Mouse (Mus musculus): ENCODE data around the gene Ptgdr2. TPM values are rescaled to one million over a fixed set of nuclear protein-coding genes. Genes with fewer than 3 reads are reported as not detected.

Ptgdr2 gene
- polyA plus RNA-seq (2012; rRNA removed), result 0.06 and 0.10 TPM in 2 replicates

DNA sequence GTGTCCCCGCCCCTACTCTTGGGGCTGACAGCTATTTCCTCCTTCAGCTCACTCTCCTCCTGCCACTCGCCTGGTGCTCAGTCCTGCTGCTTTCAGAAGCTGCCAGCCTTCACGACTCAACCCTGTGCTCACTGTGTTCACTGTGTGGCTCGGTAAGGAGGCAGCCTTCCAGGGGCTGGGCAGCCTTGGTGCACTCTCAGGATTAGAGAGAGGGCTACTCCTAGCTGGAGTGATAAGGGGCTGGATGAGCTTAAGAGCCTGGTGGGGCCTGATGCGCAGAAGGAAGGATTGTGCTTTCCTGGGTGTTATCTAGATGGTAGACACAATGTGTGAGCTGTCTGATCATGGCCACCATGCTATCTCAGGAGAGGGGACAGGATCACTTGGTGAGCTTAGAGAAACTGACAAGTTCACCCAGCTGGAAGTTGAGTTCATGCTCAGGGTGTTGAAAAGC lies at the start of gene Ptgdr2:
Gene Ptgdr2, plus strand, starts transcription at position 51 of the 454 bp plus-strand sequence.
- Histone ChIP-seq H3K27me3 (ENCODE audit: control insufficient read depth, insufficient read depth, low read length) (no peaks in the 10 kb centered on the region), H3K4me1 (ENCODE audit: control insufficient read depth, insufficient read depth, low read length) (0 out of 2 replicates have a peak, but pooled peaks cover 3% of the 10 kb centered on the region), H3K4me3 (replicated peaks; ENCODE audit: insufficient read depth, low read depth, low read length) (no peak within 1 kb of the TSS), H3K27ac (ENCODE audit: insufficient read depth, low read length) (no peak within 1 kb of the TSS)
- TF ChIP-seq CTCF (IDR thresholded peaks at IDR 0.05; ENCODE audit: borderline replicate concordance, insufficient read depth, low read depth, low read length) (no peak), POLR2A (IDR thresholded peaks at IDR 0.05; ENCODE audit: borderline replicate concordance, insufficient read depth, low read length) (no peak)
- WGBS, result 51% methylated on average over 5 of the region's 5 CpGs
- no peak for DNase-seq

- H3K27ac ChIP-seq (ENCODE audit: insufficient read depth, low read length), result no peak overlapping the region
- DNase-seq, result no peak
- H3K4me3 ChIP-seq (replicated peaks; ENCODE audit: insufficient read depth, low read depth, low read length), result no peak overlapping the region
- H3K27me3 ChIP-seq (ENCODE audit: control insufficient read depth, insufficient read depth, low read length), result no peaks in the 10 kb centered on the region
- WGBS, result 86% methylated on average over 3 of the region's 3 CpGs
- H3K4me1 ChIP-seq (ENCODE audit: control insufficient read depth, insufficient read depth, low read length), result peaks cover 1% of the 10 kb centered on the region; the same call in 1 of the 2 replicates
- no peak for TF ChIP-seq POLR2A (IDR thresholded peaks at IDR 0.05; ENCODE audit: borderline replicate concordance, insufficient read depth, low read length)
- no peak for TF ChIP-seq CTCF (IDR thresholded peaks at IDR 0.05; ENCODE audit: borderline replicate concordance, insufficient read depth, low read depth, low read length)
These were observed 44.8 kb upstream of the Ptgdr2 start for GRCm38 (mm10) chr19:10892201-10892600.

DNA sequence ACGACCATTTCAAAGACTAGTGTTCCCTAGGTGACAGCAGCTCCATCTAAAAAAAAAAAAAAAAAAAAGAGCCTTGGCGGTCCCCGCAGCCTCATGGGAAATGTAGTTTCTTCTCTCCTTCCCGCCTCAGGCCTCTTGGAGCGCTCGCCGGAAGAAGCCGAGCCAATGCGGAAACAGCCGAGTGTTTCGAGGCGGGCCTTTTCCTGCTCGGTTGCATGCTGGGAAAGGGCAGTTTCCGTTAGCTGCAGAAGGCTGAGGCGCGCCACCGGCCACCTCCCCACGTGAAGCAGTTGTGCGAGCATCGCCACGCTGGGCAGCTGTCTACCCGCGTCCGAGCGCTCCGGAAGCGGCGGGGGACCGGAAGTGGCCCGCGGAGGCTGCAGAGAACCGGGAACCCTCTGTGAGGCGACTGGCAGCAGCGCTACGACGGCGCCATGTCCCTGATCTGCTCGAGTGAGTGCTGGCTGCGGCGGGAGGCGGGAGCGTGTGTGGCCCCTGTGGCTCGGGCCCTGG lies 41.9 kb upstream of the Ptgdr2 start, which contains the start of gene Prpf19:
Gene Prpf19, plus strand, starts transcription at position 216 of the 513 bp plus-strand sequence.
- under 1% methylated on average over 43 of the region's 43 CpGs for WGBS
- peak; percentile 87 for TF ChIP-seq POLR2A (IDR thresholded peaks at IDR 0.05; ENCODE audit: borderline replicate concordance, insufficient read depth, low read length)
- no peak for TF ChIP-seq CTCF (IDR thresholded peaks at IDR 0.05; ENCODE audit: borderline replicate concordance, insufficient read depth, low read depth, low read length)
- Histone ChIP-seq H3K4me3 (replicated peaks; ENCODE audit: insufficient read depth, low read depth, low read length) (peak within 1 kb of the TSS; percentile 76), H3K4me1 (ENCODE audit: control insufficient read depth, insufficient read depth, low read length) (peaks cover 5% of the 10 kb centered on the region; the same call in 1 of the 2 replicates), H3K27me3 (ENCODE audit: control insufficient read depth, insufficient read depth, low read length) (no peaks in the 10 kb centered on the region), H3K27ac (ENCODE audit: insufficient read depth, low read length) (peak within 1 kb of the TSS; percentile 22; the same call in 1 of the 2 replicates)
- peak; percentile 98 to 99 for DNase-seq

GRCm38 (mm10) chr19:10895708-10896107 lies 41.3 kb upstream of the Ptgdr2 start:
- TF ChIP-seq POLR2A (IDR thresholded peaks at IDR 0.05; ENCODE audit: borderline replicate concordance, insufficient read depth, low read length), result no peak
- TF ChIP-seq CTCF (IDR thresholded peaks at IDR 0.05; ENCODE audit: borderline replicate concordance, insufficient read depth, low read depth, low read length), result no peak
- H3K4me3 ChIP-seq (replicated peaks; ENCODE audit: insufficient read depth, low read depth, low read length), result peak overlapping the region; percentile 76
- no peak overlapping the region for H3K27ac ChIP-seq (ENCODE audit: insufficient read depth, low read length)
- H3K4me1 ChIP-seq (ENCODE audit: control insufficient read depth, insufficient read depth, low read length), result peaks cover 5% of the 10 kb centered on the region
- 1% methylated on average over 16 of the region's 16 CpGs for WGBS
- no peak for DNase-seq
- H3K27me3 ChIP-seq (ENCODE audit: control insufficient read depth, insufficient read depth, low read length), result no peaks in the 10 kb centered on the region

DNA sequence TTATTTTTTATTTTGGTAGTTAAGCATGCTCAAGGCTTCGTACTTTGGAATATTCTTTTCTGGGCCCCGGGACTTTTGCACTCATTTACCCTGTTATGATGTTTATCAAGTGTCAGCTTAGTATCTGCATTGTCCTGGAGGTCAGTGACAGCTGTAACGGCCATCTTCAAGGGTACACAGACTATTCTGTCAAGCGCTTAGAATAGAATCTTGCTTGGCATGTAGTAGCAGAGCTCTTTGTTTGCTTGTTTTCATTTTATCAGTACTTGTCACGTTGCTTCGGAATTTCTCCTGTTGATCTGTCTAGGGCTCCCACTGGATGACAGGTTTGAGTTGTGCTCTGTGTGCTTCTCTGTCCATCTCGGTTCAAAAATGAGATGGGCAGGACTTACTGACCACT lies 40.1 kb upstream of the Ptgdr2 start:
- Histone ChIP-seq H3K27ac (ENCODE audit: insufficient read depth, low read length) (no peak overlapping the region), H3K4me1 (ENCODE audit: control insufficient read depth, insufficient read depth, low read length) (peaks cover 5% of the 10 kb centered on the region), H3K27me3 (ENCODE audit: control insufficient read depth, insufficient read depth, low read length) (no peaks in the 10 kb centered on the region), H3K4me3 (replicated peaks; ENCODE audit: insufficient read depth, low read depth, low read length) (no peak overlapping the region)
- no peak for DNase-seq
- TF ChIP-seq POLR2A (IDR thresholded peaks at IDR 0.05; ENCODE audit: borderline replicate concordance, insufficient read depth, low read length), result no peak
- WGBS, result 61% methylated on average over 7 of the region's 7 CpGs

DNA sequence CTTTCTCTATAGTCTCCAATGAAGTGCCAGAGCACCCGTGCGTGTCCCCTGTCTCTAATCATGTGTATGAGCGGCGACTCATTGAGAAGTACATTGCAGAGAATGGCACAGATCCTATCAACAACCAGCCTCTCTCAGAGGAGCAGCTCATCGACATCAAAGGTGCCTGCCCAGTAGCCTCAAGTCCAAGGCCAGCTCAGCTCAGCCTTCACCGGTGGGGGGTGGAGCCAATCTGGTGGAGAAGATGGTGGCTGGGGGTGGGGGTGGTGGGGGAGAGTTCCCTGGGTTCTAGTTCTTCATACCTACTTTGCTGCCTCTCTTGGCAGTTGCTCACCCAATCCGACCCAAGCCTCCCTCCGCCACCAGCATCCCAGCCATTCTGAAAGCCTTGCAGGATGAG lies 39.5 kb upstream of the Ptgdr2 start:
- no peak overlapping the region for H3K4me3 ChIP-seq (replicated peaks; ENCODE audit: insufficient read depth, low read depth, low read length)
- no peak overlapping the region for H3K27ac ChIP-seq (ENCODE audit: insufficient read depth, low read length)
- 67% methylated on average over 8 of the region's 8 CpGs for WGBS
- no peaks in the 10 kb centered on the region for H3K27me3 ChIP-seq (ENCODE audit: control insufficient read depth, insufficient read depth, low read length)
- H3K4me1 ChIP-seq (ENCODE audit: control insufficient read depth, insufficient read depth, low read length), result peaks cover 5% of the 10 kb centered on the region
- DNase-seq, result no peak
- TF ChIP-seq POLR2A (IDR thresholded peaks at IDR 0.05; ENCODE audit: borderline replicate concordance, insufficient read depth, low read length), result no peak

GRCm38 (mm10) chr19:10900315-10900714 lies 36.6 kb upstream of the Ptgdr2 start:
- no peak overlapping the region for H3K4me3 ChIP-seq (replicated peaks; ENCODE audit: insufficient read depth, low read depth, low read length)
- 8% methylated on average over 6 of the region's 6 CpGs for WGBS
- H3K4me1 ChIP-seq (ENCODE audit: control insufficient read depth, insufficient read depth, low read length), result peaks cover 5% of the 10 kb centered on the region
- no peak overlapping the region for H3K27ac ChIP-seq (ENCODE audit: insufficient read depth, low read length)
- no peaks in the 10 kb centered on the region for H3K27me3 ChIP-seq (ENCODE audit: control insufficient read depth, insufficient read depth, low read length)
- peak in 1 of 2 experiments; percentile 26 for DNase-seq
- TF ChIP-seq POLR2A (IDR thresholded peaks at IDR 0.05; ENCODE audit: borderline replicate concordance, insufficient read depth, low read length) (no peak), CTCF (IDR thresholded peaks at IDR 0.05; ENCODE audit: borderline replicate concordance, insufficient read depth, low read depth, low read length) (no peak)

GRCm38 (mm10) chr19:10901046-10901445 lies 35.9 kb upstream of the Ptgdr2 start:
- DNase-seq, result no peak
- H3K27ac ChIP-seq (ENCODE audit: insufficient read depth, low read length), result no peak overlapping the region
- TF ChIP-seq POLR2A (IDR thresholded peaks at IDR 0.05; ENCODE audit: borderline replicate concordance, insufficient read depth, low read length) (no peak), CTCF (IDR thresholded peaks at IDR 0.05; ENCODE audit: borderline replicate concordance, insufficient read depth, low read depth, low read length) (no peak)
- no peak overlapping the region for H3K4me3 ChIP-seq (replicated peaks; ENCODE audit: insufficient read depth, low read depth, low read length)
- H3K27me3 ChIP-seq (ENCODE audit: control insufficient read depth, insufficient read depth, low read length), result no peaks in the 10 kb centered on the region
- WGBS, result 91% methylated on average over 5 of the region's 5 CpGs
- peaks cover 5% of the 10 kb centered on the region for H3K4me1 ChIP-seq (ENCODE audit: control insufficient read depth, insufficient read depth, low read length)

Measured in cerebellum, adult 2 months (tissue).